Mouse (Mus musculus): ENCODE measurements around the gene Mael. TPM values are rescaled to one million over a fixed set of nuclear protein-coding genes. Genes with fewer than 3 reads are reported as not detected.
A peak's percentile ranks its signal among the peaks of the same experiment; 100 is the strongest.

The Mael gene
- polyA plus RNA-seq, 1 experiment from 2014 or later, result not detected

DNA sequence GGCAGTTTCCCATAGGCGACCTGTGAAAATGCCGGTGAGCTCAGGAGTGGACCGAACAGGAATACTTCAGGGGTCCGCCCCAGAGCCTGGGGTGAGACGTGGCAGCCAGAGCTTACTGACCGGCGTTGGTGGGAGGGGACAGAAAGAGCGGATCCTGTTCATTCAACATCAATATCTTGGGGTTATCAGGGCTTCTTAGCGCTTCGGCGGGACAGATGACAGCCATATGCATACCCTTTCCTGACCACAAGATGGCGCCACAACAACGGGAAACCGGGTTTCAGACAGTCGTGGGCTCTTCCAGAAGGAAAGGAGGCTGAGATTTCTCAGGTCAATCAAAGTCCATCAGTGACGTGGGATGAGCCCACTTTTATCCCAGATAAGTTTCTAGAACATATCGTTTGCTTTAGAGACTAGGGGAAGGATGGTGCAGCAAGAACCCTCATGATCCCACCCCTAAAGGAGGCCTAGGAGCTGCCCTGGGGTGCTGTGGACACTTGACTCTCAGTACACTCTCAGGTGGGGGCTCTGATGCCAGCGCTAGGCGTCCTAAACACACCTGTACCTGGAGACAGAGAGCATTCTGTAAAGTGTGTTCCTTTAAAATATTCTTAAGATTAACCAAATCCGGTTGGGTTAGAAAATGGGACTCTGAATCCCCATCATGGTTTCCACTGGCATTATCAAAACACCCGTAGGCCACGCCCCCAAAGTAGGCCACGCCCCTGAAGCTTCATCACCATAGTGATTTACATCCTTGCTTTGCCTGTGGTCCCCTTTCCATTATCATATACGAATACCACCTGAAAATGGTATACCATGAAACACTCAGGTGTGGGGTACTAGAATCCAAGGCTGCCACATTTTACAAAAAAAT lies 77.7 kb downstream of the Mael start:
- ATAC-seq (peak; percentile 58; the same call in 1 of the 2 replicates), DNase-seq (peak; percentile 73)
- H3K4me2 ChIP-seq (ENCODE audit: low read depth, low read length), result no peak overlapping the region
- no peak overlapping the region for H3K9ac ChIP-seq (replicated peaks)
- no peaks in the 10 kb centered on the region for H3K4me1 ChIP-seq (ENCODE audit: insufficient read depth)
- no peak overlapping the region for H3K27ac ChIP-seq (ENCODE audit: low read depth)
- H3K27me3 ChIP-seq (ENCODE audit: insufficient read depth, low read length), result peaks cover 16% of the 10 kb centered on the region; the same call in 1 of the 2 replicates
- 18% methylated on average over 24 of the region's 24 CpGs for WGBS (ENCODE audit: insufficient replicate concordance)
- TF ChIP-seq CTCF (IDR thresholded peaks at IDR 0.05; ENCODE audit: low read depth) (peak; percentile 89), EP300 (IDR thresholded peaks at IDR 0.05; ENCODE audit: low read depth) (no peak)
- H3K4me3 ChIP-seq (ENCODE audit: low read depth, low read length), result no peak overlapping the region
- H3K36me3 ChIP-seq (replicated peaks; ENCODE audit: insufficient read depth, low read length), result no peaks in the 10 kb centered on the region
- H3K9me3 ChIP-seq (ENCODE audit: low read length), result no peaks in the 10 kb centered on the region

DNA sequence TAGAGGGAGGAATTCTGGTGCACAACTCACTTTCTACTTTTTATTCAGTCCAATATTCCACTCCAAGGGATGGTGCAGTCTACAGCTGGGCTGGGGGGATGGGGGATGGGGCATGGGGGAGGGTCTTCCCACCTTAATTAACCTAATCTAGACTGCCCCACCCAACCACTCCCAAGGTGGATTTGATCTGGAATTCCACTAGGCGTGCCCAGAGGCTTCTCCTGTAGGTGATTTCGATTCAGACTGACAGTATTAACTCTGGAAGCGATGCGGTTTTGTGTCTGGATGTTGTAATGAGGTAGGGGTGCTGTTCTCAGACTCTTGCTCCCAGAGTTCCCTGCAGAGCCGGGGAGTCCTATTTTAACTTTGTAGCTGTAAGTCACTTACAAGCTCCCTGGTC lies 78.4 kb downstream of the Mael start:
- TF ChIP-seq CTCF (IDR thresholded peaks at IDR 0.05; ENCODE audit: low read depth) (no peak), EP300 (IDR thresholded peaks at IDR 0.05; ENCODE audit: low read depth) (no peak)
- no peak overlapping the region for H3K4me2 ChIP-seq (ENCODE audit: low read depth, low read length)

DNA sequence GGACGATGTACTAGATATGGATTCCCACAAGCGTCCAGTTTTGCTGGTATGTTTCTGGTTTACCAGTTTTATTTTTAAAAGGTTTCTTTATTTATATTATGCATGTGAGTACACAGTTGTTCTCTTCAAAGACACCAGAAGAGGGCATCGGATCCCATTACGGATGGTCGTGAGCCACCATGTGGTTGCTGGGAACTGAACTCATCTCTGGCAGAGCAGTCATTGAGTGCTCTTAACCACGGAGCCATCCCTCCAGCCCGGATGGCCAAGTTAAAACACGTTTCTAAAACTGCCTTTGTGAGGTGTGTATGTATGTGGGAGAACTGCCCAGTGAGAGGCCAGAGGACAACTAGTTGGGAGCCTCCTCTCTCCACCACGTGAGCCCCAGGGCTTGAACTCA lies 79.9 kb downstream of the Mael start:
- TF ChIP-seq CTCF (IDR thresholded peaks at IDR 0.05; ENCODE audit: low read depth), result no peak
- TF ChIP-seq EP300 (IDR thresholded peaks at IDR 0.05; ENCODE audit: low read depth), result no peak
- no peak overlapping the region for H3K27ac ChIP-seq (ENCODE audit: low read depth)
- H3K36me3 ChIP-seq (replicated peaks; ENCODE audit: insufficient read depth, low read length), result no peaks in the 10 kb centered on the region
- 54% methylated on average over 9 of the region's 9 CpGs for WGBS (ENCODE audit: insufficient replicate concordance)
- no peak for ATAC-seq
- H3K4me2 ChIP-seq (ENCODE audit: low read depth, low read length), result no peak overlapping the region
- no peaks in the 10 kb centered on the region for H3K9me3 ChIP-seq (ENCODE audit: low read length)
- H3K4me1 ChIP-seq (ENCODE audit: insufficient read depth), result peaks cover 2% of the 10 kb centered on the region; the same call in 1 of the 2 replicates
- H3K27me3 ChIP-seq (ENCODE audit: insufficient read depth, low read length), result peaks cover 26% of the 10 kb centered on the region; the same call in 1 of the 2 replicates
- DNase-seq, result no peak
- no peak overlapping the region for H3K9ac ChIP-seq (replicated peaks)
- H3K4me3 ChIP-seq (ENCODE audit: low read depth, low read length), result no peak overlapping the region

More for the DNA sequence above, 78.4 kb downstream of the Mael start:
- H3K4me1 ChIP-seq (ENCODE audit: insufficient read depth), result no peaks in the 10 kb centered on the region
- 50% methylated on average over 5 of the region's 5 CpGs for WGBS (ENCODE audit: insufficient replicate concordance)
- H3K9ac ChIP-seq (replicated peaks), result no peak overlapping the region
- no peaks in the 10 kb centered on the region for H3K9me3 ChIP-seq (ENCODE audit: low read length)
- H3K27ac ChIP-seq (ENCODE audit: low read depth), result no peak overlapping the region
- H3K36me3 ChIP-seq (replicated peaks; ENCODE audit: insufficient read depth, low read length), result no peaks in the 10 kb centered on the region
- DNase-seq (no peak), ATAC-seq (no peak)
- peaks cover 18% of the 10 kb centered on the region; the same call in 1 of the 2 replicates for H3K27me3 ChIP-seq (ENCODE audit: insufficient read depth, low read length)
- H3K4me3 ChIP-seq (ENCODE audit: low read depth, low read length), result no peak overlapping the region

DNA sequence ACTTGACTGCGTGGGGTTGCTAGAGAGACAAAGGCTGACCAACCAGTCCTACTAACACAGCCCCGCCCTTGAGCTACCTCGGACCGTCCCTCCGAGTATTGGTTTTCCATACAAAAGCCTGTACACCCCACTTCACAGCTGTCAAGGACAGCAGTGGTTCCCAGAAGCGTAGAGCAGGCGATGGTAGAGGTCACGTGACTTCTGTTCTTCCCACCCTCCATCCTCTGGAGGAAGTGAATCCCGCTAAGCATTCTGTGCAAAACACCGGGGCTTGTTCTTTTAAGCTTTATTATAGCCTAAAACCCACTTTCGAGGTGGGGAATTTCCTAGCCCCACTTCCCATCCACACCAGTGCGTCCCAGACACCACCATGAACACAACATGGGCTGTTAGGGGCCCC lies 80.8 kb downstream of the Mael start:
- Histone ChIP-seq H3K27me3 (ENCODE audit: insufficient read depth, low read length) (peaks cover 26% of the 10 kb centered on the region; the same call in 1 of the 2 replicates), H3K9ac (replicated peaks) (no peak overlapping the region), H3K4me2 (ENCODE audit: low read depth, low read length) (no peak overlapping the region), H3K9me3 (ENCODE audit: low read length) (no peaks in the 10 kb centered on the region), H3K36me3 (replicated peaks; ENCODE audit: insufficient read depth, low read length) (no peaks in the 10 kb centered on the region), H3K4me1 (ENCODE audit: insufficient read depth) (peaks cover 2% of the 10 kb centered on the region; the same call in 1 of the 2 replicates), H3K4me3 (ENCODE audit: low read depth, low read length) (no peak overlapping the region), H3K27ac (ENCODE audit: low read depth) (no peak overlapping the region)
- DNase-seq (no peak), ATAC-seq (no peak)
- WGBS (ENCODE audit: insufficient replicate concordance), result 74% methylated on average over 12 of the region's 12 CpGs
- TF ChIP-seq EP300 (IDR thresholded peaks at IDR 0.05; ENCODE audit: low read depth), result no peak
- no peak for TF ChIP-seq CTCF (IDR thresholded peaks at IDR 0.05; ENCODE audit: low read depth)

DNA sequence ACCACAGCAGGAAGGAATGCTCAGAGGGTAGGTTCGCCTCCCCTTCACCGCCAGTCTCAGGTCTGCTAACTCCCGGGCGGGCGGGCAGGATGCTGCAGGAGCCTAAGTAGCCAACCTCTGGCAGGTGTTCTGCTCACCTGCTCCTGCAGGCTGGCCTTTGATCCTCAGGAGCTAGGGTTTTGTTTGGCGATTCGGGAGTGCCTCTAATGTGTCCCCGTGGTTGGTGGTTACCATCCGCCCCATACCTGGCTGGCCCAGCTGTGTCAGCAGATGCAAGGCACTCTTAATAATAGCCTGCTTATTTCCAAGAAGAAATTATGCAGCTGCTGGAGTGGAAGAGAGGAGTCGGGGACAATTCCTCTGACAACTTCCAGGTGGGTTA lies 83.4 kb downstream of the Mael start:
- no peak for ATAC-seq

More for the DNA sequence above, 83.4 kb downstream of the Mael start:
- Histone ChIP-seq H3K36me3 (replicated peaks; ENCODE audit: insufficient read depth, low read length) (no peaks in the 10 kb centered on the region), H3K27me3 (ENCODE audit: insufficient read depth, low read length) (peaks cover 21% of the 10 kb centered on the region; the same call in 1 of the 2 replicates), H3K4me2 (ENCODE audit: low read depth, low read length) (no peak overlapping the region), H3K9me3 (ENCODE audit: low read length) (no peaks in the 10 kb centered on the region), H3K27ac (ENCODE audit: low read depth) (no peak overlapping the region), H3K4me1 (ENCODE audit: insufficient read depth) (peaks cover 2% of the 10 kb centered on the region; the same call in 1 of the 2 replicates), H3K4me3 (ENCODE audit: low read depth, low read length) (no peak overlapping the region), H3K9ac (replicated peaks) (no peak overlapping the region)
- 31% methylated on average over 10 of the region's 10 CpGs for WGBS (ENCODE audit: insufficient replicate concordance)
- no peak for DNase-seq
- no peak for TF ChIP-seq CTCF (IDR thresholded peaks at IDR 0.05; ENCODE audit: low read depth)
- TF ChIP-seq EP300 (IDR thresholded peaks at IDR 0.05; ENCODE audit: low read depth), result no peak

Data from liver, postnatal 0 days (tissue).